Mouse (Mus musculus) CH12F3 (cell line): ENCODE results near the gene Coa5.

Experiments
- in situ Hi-C: fragments of 300-500 bp; cut with MboI; formaldehyde crosslinking; loops from 2 replicates; pipeline ENCODE4 v1.14.3; 2020; ENCODE audit warnings: low sequenced_read_pairs

The Coa5 gene

DNA sequence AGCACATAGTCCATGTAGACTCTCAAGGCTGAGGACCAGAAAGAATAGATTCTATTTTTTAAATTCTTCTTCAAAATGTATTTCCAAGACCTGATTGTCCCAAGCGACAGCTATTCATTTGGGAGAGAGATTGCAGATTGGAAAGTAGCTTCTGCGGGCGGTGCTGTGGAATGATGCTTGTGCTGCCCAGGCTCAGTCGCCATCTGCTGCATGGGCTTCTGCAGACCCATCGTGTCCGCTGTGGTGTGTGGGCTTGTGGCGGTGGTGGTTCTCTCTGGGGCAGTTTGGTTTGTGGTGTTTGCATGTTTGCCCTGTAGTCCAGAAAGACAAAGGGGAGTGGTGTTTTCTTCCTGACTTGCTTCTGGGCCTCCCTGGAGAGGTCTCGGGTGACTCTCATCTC is 53.7 kb downstream of the Coa5 start:
- in situ Hi-C loops = no loop called here

DNA sequence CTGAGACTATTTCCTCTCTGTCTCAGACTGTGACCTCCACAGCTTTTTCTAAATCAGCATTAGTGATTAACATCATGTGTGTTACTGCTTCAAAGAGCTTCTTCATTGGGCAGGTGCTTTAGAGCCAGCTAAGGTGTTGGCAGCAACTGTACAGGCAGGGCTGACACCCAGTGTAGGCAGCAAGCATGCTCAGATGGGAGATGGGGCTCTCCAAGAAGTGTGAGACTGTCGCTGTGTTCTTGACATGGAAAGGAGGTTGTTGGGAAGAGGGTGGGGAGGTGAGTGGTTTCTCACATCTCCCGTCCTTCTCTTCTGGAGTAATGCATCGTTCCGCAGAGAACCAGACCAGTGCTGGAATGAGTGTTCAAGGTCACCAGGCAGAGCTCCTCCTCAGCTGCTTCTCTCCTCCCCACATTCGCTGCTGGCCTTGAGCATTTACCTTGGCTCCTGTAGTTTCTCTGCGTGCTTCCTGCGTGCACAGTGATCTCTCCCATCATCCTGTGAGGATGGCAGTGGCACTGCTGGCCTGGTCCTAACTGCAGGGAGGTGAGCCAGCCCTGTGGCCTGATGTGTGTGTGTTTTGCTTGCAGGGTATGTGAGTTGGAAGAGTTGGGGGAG is 61.0 kb downstream of the Coa5 start:
- in situ Hi-C loops = no loop called here

GRCm38 (mm10) chr1:37368125-37368524 is 61.8 kb downstream of the Coa5 start:
- in situ Hi-C loops = no loop called here
